Mouse (Mus musculus): ENCODE data around the gene Zfp534.
"Not testable (repeated sequence)": the region's sequence is repeated elsewhere in the genome, so short reads cannot be mapped to it uniquely, and the experiment has no call there.

- not testable (repeated sequence) for TF ChIP-seq CTCF (conservative IDR thresholded peaks at IDR 0.05; ENCODE audit: low read length); POU5F1 (IDR thresholded peaks at IDR 0.05; ENCODE audit: borderline replicate concordance, low read length); NANOG (IDR thresholded peaks at IDR 0.05; ENCODE audit: borderline replicate concordance, low read length)
Observed at GRCm38 (mm10) chr4:147641932-147642331, 60.4 kb downstream of the Zfp534 start.

Measured in E14TG2a.4 (cell line).